Mouse (Mus musculus) monocyte, adult 5-6 weeks (primary cell): Measurements from ENCODE around the gene Ppil3. TPM values are rescaled to one million over a fixed set of nuclear protein-coding genes. Genes with fewer than 3 reads are reported as not detected.

Source experiments
- ATAC-seq: fragments of 153-309, 156-312 bp; replicated peaks from 2 replicates; pipeline ENCODE4 v1.8.0; 2017; ENCODE audit warnings: mild to moderate bottlenecking; ENCODE audit not compliant: low TSS enrichment, insufficient number of reproducible peaks, severe bottlenecking, poor library complexity, low FRiP score
- total RNA-seq: library from RNA; stranded (forward); fragments of 200-1000, 200-491, 200-594 nt; gene quantifications from 3 replicates; pipeline ENCODE4 v1.2.3, GENCODE M21; 2017

Ppil3 gene
- total RNA-seq, 1 experiment from 2014 or later = 80.1 TPM

DNA sequence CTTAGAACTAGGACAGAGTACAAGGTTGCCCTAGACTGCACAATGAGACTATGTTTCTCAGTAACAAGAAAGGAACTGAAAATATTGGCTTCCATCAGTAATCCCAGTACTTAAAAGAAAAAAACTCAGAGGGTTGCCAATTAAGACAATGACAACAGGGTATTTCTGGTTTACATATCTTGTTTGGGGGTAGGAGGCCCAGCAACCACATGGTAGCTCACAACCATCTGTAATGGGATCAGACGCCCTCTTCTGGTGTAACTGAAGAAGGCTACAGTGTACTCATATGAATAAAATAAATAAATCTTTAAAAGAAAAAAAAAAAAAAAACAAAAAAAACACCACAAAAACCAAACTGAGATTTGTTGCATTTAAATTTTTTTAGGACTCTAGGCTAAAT is 29.8 kb downstream of the Ppil3 start:
- ATAC-seq = no peak

DNA sequence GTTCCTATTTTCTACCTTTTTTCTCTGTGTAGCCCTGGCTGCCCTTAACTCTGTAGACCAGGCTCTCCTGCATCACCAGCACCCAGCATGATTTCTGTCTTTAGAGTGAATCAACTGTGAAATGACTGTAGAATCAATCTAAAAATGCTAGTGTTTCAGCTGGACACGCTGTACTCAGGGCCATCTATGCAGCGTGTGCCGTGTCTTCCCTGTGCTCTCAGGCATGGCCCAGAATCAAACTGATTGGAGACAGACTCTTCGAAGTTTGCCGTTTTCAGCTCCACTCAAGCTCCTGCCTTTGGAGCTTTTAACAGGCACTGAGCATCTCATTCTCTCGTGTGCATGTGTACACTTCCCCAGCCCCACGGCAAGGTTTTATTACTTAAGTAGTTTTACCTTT is 34.5 kb downstream of the Ppil3 start:
- no peak for ATAC-seq

DNA sequence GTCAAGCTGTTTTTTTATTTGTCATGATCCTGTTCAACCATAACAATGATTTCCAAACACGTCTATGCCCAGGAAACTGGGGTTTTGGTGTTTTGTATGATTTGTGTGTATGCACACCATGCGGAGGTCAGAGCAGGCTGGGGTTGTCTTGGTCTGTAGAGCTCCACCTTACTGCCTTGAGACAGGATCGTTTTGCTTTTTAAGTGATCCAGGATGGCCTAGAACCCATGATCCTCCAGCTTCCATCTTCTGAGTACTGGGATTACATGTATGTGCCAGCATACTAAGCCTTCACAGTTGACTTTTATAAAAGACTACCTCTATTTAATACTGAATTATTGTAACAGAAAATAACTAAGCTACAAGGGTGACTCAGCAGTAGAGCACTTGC is 35.1 kb downstream of the Ppil3 start:
- no peak for ATAC-seq

DNA sequence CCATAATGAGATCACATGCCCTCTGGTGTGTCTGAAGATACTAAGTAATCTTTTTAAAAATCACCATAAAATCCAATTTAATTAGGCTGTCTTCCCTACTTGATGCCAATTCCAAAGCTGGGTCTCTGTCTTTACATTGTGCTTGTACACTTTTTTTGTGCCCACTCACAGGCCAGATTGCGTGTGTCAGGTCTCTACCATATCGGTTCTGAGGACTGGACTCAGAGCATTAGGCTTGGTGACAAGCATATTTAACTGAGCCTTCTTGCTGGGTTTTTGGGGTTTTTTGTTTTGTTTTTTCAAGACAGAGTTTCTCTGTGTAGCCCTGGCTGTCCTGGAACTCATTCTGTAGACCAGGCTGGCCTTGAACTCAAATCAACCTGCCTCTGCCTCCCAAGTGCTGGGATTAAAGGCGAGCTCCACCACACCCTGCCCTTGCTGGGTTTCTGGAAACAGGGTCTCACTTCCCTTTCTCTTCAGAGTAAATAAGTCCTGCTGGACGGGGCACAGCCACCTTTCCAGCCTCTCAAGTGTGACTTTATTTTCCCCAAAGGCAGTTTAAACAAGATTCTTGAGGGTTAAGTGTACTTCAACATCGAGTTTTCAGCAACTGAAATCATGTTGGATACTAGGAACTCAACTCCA is 35.6 kb downstream of the Ppil3 start:
- no peak for ATAC-seq

DNA sequence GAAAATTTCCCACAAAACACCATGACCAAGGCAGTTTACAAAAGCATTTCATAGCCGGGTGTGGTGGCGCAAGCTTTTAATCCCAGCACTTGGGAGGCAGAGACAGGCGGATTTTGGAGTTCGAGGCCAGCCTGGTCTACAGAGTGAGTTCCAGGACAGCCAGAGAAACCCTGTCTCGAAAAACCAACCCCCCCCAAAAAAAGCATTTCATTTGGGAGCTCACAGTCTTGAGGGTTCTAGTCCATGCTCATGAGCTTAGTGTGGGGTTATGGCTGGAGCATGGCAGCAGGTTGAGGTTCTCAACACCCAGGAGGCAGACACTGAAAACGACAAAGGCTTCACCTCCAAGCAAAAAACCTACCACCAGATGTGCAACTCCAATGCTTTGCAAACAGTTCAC is 37.1 kb downstream of the Ppil3 start:
- ATAC-seq = no peak

DNA sequence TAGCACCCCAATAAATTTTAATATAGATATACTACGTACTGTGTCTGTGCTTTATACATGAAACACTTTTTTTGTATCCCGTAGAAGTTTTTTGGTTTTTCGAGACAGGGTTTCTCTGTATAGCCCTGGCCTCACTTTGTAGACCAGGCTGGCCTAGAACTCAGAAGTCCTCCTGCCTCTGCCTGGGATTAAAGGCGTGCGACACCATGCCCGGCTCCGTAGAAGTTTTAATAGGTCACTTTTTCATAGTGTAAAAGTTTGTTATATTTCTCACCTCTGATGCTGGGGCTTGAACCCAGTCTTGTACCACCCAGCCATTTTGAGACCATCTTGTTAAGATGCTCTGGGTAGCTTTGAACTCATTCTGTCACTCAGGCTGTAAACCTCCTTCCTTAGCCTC is 38.0 kb downstream of the Ppil3 start:
- no peak for ATAC-seq

DNA sequence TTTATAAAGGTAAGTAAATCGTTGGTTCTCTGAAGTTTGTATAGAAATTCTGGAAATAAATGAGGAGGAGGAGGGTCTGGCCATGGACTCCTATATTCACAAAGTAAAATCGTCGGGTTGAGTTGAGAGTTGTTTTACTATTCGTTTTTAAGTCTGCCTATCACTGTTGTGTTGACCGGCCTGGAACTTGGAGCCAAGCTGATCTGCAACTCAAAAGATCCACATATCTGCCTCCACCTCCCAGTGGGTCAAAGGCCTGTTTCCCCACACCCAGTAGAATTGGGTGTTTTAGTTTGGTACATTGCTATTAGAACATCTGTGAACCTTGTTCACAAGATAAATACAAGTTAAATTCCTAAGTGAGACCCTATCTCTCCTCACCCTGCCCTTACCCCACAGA is 41.5 kb downstream of the Ppil3 start:
- ATAC-seq = no peak

DNA sequence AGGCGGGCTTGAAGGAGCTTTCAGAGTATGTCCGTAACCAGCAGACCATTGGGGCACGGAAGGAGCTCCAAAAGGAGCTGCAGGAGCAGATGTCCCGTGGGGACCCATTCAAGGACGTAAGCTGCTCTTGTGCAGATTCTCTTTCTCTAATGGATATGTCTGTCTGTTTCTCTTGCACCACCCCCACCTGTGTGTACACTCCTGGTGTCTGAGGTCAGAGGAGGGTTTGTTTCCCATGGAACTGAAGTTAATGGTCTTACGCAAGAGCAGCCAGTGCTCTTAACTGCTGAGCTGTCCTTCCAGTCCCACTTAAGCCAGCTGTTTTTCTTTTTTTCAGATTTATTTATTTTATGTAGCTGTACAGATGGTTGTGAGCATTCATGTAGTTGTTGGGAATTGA is 43.9 kb downstream of the Ppil3 start:
- no peak for ATAC-seq

DNA sequence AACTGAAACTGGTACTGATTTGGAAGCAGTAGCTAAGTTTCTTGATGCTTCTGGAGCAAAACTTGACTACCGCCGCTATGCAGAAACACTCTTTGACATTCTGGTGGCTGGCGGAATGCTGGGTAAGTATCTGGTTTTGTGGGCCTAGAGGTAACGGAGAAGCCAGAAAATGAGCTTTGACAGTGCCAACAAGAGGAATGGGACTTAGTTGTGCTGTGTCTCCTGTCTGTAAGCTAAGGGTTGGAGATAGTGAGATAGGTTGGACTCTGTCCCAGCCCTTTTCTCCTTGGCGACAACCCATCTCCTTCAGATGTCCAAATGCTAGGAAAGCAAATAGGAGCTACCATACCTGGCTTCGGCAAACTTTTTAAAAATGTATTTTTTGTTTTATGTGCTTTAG is 47.6 kb downstream of the Ppil3 start:
- ATAC-seq = no peak

DNA sequence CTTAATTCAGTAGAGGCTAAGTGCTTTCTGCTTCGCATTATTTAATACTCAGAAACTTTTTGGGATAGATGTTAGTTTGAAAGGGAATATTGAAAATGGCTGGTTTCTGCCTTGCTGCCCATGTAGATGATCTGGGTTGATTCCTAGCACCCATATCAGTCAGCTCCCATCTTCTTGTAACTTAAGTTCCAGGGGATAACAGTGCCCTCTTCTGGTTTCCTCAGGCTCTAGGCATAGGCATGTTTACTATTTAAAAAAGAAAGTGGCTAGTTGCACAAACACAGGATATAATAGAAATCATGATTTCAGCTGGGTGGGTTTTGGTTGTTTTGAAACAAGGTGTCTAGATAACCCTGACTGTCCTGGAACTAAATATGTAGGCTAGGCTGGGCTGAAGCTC is 49.1 kb downstream of the Ppil3 start:
- ATAC-seq = no peak

DNA sequence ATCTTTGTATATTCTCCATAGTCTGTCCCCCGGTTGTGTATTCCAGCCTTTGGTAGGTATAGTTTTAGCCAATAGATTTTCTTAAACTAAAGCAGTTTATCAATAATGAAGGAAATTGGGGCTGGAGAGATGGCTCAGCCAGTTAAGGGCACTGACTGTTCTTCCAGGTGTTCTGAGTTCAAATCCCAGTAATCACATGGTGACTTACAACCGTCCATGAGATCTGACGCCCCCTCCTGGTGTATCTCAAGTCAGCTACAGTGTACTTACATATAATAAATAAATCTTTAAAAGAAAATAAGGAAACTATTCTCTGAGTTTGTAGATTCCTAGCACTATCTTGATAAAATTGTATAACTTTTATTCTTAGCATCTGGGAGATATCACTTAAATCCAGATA is 49.9 kb downstream of the Ppil3 start:
- no peak for ATAC-seq

DNA sequence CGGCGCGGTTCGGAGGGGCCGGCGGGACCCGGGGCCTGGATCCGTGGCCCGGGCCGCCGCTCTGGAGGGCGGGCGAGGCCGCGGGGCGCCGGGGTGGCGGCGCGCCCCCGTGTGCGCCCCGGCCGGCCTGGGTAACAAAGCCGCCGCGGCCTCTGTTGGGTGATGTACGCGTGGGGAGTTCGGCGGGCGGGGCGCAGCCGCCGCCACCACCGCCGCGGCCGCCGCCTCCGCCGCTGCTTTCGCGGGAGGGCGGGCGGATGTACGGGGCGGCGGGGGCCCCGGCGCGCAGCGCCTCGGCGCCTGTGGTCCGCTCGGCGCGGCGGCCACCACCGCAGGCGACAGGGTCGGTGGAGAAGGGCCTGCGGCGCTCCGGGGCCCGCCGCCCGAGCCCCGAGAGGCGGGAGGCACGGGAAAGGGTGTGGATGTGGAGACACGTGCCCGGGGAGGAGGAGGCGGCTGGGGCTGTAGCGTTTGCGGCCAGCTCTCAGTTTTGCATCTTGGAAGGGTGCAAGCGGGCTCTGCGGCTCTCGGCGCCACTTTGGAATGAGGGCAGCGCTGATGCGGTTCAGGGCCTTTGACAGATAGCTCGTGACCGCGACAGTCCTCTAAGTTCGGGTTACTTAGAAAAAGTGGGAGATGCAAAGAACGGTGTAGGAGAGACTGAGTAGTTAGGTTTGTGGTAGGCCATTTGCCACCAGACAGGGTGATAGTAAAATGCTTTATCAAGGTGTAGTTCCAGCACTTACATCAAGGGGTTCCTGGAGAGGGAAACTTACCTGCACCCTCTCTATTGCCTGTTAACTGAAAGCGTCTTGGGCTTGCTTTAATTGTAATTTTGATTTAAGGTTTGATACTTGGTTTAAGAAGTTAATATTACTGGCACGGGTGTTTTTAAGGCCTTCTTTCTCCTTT is 51.7 kb downstream of the Ppil3 start:
- peak; percentile 52 for ATAC-seq

DNA sequence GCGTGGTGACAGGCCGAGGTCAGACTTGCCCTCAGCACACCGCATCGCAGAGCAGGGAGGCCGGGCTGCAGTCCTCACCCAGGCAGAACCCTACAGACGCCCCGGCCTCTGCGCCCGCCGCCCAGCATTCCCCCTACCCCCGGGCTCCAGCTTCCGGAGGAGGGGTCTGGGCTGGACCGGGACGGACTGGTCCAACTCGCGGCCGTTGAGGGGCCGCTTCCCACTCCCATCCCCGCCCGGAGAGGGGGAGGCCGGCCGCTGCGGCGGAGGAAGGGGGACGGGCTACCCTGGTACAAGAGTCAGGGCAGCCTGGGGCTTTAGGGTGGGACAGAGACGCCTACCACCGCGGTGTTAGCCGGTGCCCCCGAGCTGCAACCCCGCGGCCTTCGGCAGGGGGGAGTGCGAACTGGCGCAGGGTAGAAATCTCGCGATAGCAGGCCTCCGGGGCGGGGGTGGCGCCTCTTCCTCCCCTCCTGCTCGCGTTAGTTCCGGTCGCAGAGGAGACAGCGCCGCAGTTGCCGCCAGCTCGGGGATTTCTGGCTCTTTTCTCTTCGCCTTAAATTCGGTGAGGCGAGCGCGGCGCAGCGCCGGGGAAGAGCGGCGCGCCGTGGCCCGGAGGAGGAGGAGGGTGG is 52.5 kb downstream of the Ppil3 start, which contains the start of gene Bzw1:
Gene Bzw1, plus strand, starts transcription at position 247 of the 632 bp plus-strand sequence.
- ATAC-seq = peak; percentile 89

DNA sequence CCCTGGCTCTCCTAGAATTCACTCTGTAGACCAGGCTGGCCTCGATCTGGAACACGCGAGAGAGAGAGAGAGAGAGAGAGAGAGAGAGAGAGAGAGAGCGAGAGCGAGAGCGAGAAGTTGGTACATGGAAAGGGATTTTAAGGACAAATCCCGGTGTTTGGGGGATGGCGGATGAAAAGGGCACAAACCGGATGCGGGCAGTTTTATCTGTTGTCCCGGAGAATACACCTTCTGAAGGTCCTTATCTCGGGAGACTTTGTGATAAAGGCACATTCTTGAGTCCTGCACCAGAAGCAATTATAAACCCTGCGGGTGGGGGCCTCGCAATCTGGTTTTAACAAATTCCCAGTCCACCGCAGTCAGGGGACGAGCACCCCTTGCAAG is 53.0 kb downstream of the Ppil3 start:
- no peak for ATAC-seq

DNA sequence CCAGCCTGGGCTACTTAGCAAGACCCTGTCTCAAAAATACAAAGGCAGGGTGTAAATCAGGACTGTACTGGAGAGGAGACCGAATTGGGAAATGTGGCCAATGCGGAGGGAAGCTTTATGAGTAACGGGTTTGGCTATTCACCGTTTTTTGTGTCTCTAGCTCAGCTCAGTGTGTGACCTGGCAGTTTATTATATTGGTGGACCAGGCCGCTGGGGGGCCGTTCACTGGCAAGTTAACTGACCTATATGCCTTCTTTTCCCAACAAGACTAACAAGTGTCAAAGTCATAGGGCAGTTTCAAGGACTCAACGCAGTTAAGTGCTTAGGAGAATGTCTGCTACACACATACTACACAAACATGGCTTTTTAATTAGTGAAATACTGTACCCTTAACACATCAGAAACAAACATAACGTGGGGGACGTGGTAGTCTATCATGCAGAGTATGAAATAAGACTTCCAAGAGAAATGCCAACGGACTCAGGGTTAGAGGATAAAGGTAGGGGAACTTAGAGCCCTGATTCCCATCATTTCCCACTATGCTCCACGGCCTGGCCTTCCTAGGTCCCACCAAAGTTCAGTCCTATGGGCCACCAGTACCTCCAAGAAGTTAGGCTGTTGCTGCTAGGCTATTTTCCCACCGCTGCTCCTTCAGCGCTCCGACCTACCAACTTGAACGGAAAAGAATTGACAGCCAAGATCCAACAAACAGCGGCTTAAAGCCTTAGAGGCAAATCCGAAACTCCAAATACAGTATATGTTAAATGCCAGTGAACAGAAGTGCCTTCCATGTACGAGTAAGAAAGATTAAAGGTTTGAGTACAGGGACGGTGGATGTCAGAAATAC is 53.6 kb downstream of the Ppil3 start:
- no peak for ATAC-seq

DNA sequence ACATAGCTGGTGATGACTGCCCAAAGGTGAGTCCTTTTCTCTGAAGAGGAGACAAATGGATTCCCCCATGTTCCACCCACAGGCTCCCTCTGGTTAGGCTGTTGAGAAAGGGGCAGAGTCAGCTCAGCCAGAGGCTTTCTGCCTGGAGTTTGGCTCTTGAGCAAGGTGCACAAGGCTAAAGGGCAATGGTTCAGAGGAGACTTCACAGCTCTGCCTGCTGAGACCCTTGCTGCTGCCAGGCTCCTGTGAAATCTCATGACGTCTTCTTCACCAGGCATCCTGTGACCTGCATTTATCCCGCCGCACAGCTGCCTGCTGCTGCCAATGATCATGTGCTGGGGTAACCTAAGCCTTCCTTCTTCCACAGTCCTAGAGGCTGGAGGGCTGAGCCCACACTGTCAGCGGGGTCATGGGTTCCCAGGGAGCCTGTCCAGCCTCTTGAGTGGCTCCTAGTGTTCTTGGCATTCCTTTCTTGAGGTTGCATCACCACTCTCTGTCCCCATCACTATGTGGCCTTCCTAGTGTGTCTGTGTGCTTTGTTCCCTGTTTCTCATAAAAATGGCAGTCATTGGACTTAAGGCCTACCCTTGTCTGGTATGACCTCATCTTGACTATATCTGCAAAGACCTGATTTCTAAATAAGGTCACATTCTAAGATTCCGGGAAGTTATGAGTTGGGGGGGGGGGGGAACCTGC is 62.6 kb downstream of the Ppil3 start:
- peak; percentile 17; the same call in 1 of the 2 replicates for ATAC-seq
